Mouse (Mus musculus) lung, embryonic 14.5 days (tissue): ENCODE measurements at regions not wholly inside any gene's neighbourhood (a gene's known extent, or its start where the extent isn't known, plus 50 kb on each side); places are given as distances from the start of the nearest gene placed in this dataset.

Experiments used
- ATAC-seq: fragments of 200-750 bp; cut with Nextera tagmentation; 2 replicates; pipeline ENCODE4 v1.8.0; 2017; ENCODE audit warnings: mild to moderate bottlenecking, moderate TSS enrichment, moderate library complexity; ENCODE audit not compliant: insufficient read depth
- DNase-seq: peaks from one replicate; pipeline ENCODE4 v3.0.0-alpha.2; 2015
- H3K27ac ChIP-seq: fragments of 300-500 bp; sonication (generic); 2 replicates; pipeline ENCODE4 v1.5.1; 2014; ENCODE audit warnings: low read depth, mild to moderate bottlenecking, moderate library complexity
- H3K27me3 ChIP-seq: fragments of 300-500 bp; sonication (generic); 2 replicates; pipeline ENCODE4 v1.6.1; 2014; ENCODE audit warnings: low read length, control low read depth; ENCODE audit not compliant: insufficient read depth
- H3K36me3 ChIP-seq: fragments of 300-500 bp; sonication (generic); 2 replicates; pipeline ENCODE4 v1.6.1; 2014; ENCODE audit warnings: control low read depth; ENCODE audit not compliant: insufficient read depth
- H3K4me1 ChIP-seq: fragments of 300-500 bp; sonication (generic); 2 replicates; pipeline ENCODE4 v1.6.1; 2014; ENCODE audit warnings: antibody characterized with exemption, control low read depth; ENCODE audit not compliant: insufficient read depth
- H3K4me2 ChIP-seq: fragments of 300-500 bp; sonication (generic); 2 replicates; pipeline ENCODE4 v1.6.1; 2014; ENCODE audit warnings: mild to moderate bottlenecking
- H3K4me3 ChIP-seq: fragments of 300-500 bp; sonication (generic); 2 replicates; pipeline ENCODE4 v1.5.1; 2014; ENCODE audit warnings: low read depth, low read length
- H3K9ac ChIP-seq: fragments of 300-500 bp; sonication (generic); 2 replicates; pipeline ENCODE4 v1.6.1; 2014
- H3K9me3 ChIP-seq: fragments of 300-500 bp; sonication (generic); 2 replicates; pipeline ENCODE4 v1.6.1; 2016; ENCODE audit warnings: low read depth, low read length, control low read depth
- CTCF ChIP-seq: IDR thresholded peaks from 2 replicates; pipeline ENCODE4 v1.5.1; 2016; ENCODE audit warnings: antibody characterized with exemption, low read depth
- WGBS: fragments of 180-500 bp; shearing (Covaris S2); extraction: QIAGEN DNeasy Blood & Tissue Kit; methylation state at CpG from one replicate; pipeline ENCODE4 v1.1.7; 2014; 5-methylcytosine and 5-hydroxymethylcytosine counted together

- no peak overlapping the region for H3K4me2 ChIP-seq
- peak; percentile 83 for DNase-seq
- no peak overlapping the region for H3K27ac ChIP-seq
- no peaks in the 10 kb centered on the region for H3K4me1 ChIP-seq
- no peak for TF ChIP-seq CTCF
- ATAC-seq, result peak; percentile 86
- no peaks in the 10 kb centered on the region for H3K36me3 ChIP-seq
- H3K9ac ChIP-seq, result no peak overlapping the region
- no peaks in the 10 kb centered on the region for H3K9me3 ChIP-seq
- WGBS, result 34% methylated on average over 2 of the region's 2 CpGs
- no peak overlapping the region for H3K4me3 ChIP-seq
- no peaks in the 10 kb centered on the region for H3K27me3 ChIP-seq
Observed at GRCm38 (mm10) chr3:150896668-150897067, 541.0 kb upstream of the Adgrl4 start.

- ATAC-seq (peak; percentile 52; the same call in 1 of the 2 replicates), DNase-seq (peak; percentile 89)
- WGBS, result 31% methylated on average over 2 of the region's 2 CpGs
- H3K4me2 ChIP-seq, result no peak overlapping the region
- H3K27ac ChIP-seq, result no peak overlapping the region
- H3K36me3 ChIP-seq, result no peaks in the 10 kb centered on the region
- no peak overlapping the region for H3K9ac ChIP-seq
- H3K4me3 ChIP-seq, result no peak overlapping the region
- no peaks in the 10 kb centered on the region for H3K27me3 ChIP-seq
- H3K9me3 ChIP-seq, result no peaks in the 10 kb centered on the region
- H3K4me1 ChIP-seq, result no peaks in the 10 kb centered on the region
- TF ChIP-seq CTCF, result no peak
Observed at GRCm38 (mm10) chr3:150910091-150910490, 527.6 kb upstream of the Adgrl4 start.

- H3K9me3 ChIP-seq, result no peaks in the 10 kb centered on the region
- no peak for ATAC-seq
- TF ChIP-seq CTCF, result no peak
Observed at GRCm38 (mm10) chr3:150954897-150955296, 482.8 kb upstream of the Adgrl4 start.

GRCm38 (mm10) chr3:150999652-151000051 lies 438.0 kb upstream of the Adgrl4 start:
- no peak for ATAC-seq
- H3K27ac ChIP-seq, result no peak overlapping the region
- H3K4me1 ChIP-seq, result no peaks in the 10 kb centered on the region
- no peaks in the 10 kb centered on the region for H3K9me3 ChIP-seq
- H3K9ac ChIP-seq, result no peak overlapping the region
- DNase-seq, result no peak
- TF ChIP-seq CTCF, result no peak
- H3K4me2 ChIP-seq, result no peak overlapping the region
- 88% methylated on average over 2 of the region's 2 CpGs for WGBS
- no peaks in the 10 kb centered on the region for H3K36me3 ChIP-seq
- no peak overlapping the region for H3K4me3 ChIP-seq
- no peaks in the 10 kb centered on the region for H3K27me3 ChIP-seq

More at GRCm38 (mm10) chr3:150954897-150955296, 482.8 kb upstream of the Adgrl4 start:
- Histone ChIP-seq H3K9ac (no peak overlapping the region), H3K27ac (no peak overlapping the region), H3K36me3 (no peaks in the 10 kb centered on the region), H3K27me3 (no peaks in the 10 kb centered on the region), H3K4me1 (no peaks in the 10 kb centered on the region), H3K4me3 (no peak overlapping the region), H3K4me2 (no peak overlapping the region)
- WGBS, result 64% methylated on average over 1 of the region's 1 CpGs
- no peak for DNase-seq

- no peak overlapping the region for H3K4me3 ChIP-seq
- 20% methylated on average over 5 of the region's 5 CpGs for WGBS
- no peak; the same call in 1 of the 2 replicates for ATAC-seq
- no peaks in the 10 kb centered on the region for H3K9me3 ChIP-seq
- no peak overlapping the region for H3K4me2 ChIP-seq
- no peaks in the 10 kb centered on the region for H3K27me3 ChIP-seq
- no peak overlapping the region for H3K9ac ChIP-seq
- no peak overlapping the region for H3K27ac ChIP-seq
- DNase-seq, result peak; percentile 24
- H3K4me1 ChIP-seq, result no peaks in the 10 kb centered on the region
- no peak for TF ChIP-seq CTCF
- H3K36me3 ChIP-seq, result no peaks in the 10 kb centered on the region
Observed at GRCm38 (mm10) chr3:151000217-151000616, 437.5 kb upstream of the Adgrl4 start.

GRCm38 (mm10) chr3:151001881-151002412 lies 435.7 kb upstream of the Adgrl4 start:
- peak; percentile 71 for TF ChIP-seq CTCF
- 26% methylated on average over 6 of the region's 6 CpGs for WGBS
- Histone ChIP-seq H3K4me1 (no peaks in the 10 kb centered on the region), H3K27me3 (no peaks in the 10 kb centered on the region), H3K4me2 (no peak overlapping the region), H3K9me3 (no peaks in the 10 kb centered on the region), H3K4me3 (no peak overlapping the region), H3K36me3 (no peaks in the 10 kb centered on the region), H3K9ac (no peak overlapping the region), H3K27ac (no peak overlapping the region)
- ATAC-seq, result no peak
- DNase-seq, result peak; percentile 65

- no peak for ATAC-seq
- no peak for DNase-seq
- Histone ChIP-seq H3K27ac (no peak overlapping the region), H3K9ac (no peak overlapping the region), H3K4me3 (no peak overlapping the region), H3K9me3 (no peaks in the 10 kb centered on the region), H3K36me3 (no peaks in the 10 kb centered on the region), H3K4me2 (no peak overlapping the region), H3K4me1 (no peaks in the 10 kb centered on the region), H3K27me3 (no peaks in the 10 kb centered on the region)
- no peak for TF ChIP-seq CTCF
- WGBS, result 83% methylated on average over 3 of the region's 3 CpGs
Observed at GRCm38 (mm10) chr3:151003524-151003923, 434.2 kb upstream of the Adgrl4 start.

GRCm38 (mm10) chr3:151003990-151004389 lies 433.7 kb upstream of the Adgrl4 start:
- Histone ChIP-seq H3K9ac (no peak overlapping the region), H3K27me3 (no peaks in the 10 kb centered on the region), H3K36me3 (no peaks in the 10 kb centered on the region), H3K4me2 (no peak overlapping the region), H3K4me1 (no peaks in the 10 kb centered on the region), H3K9me3 (no peaks in the 10 kb centered on the region), H3K4me3 (no peak overlapping the region), H3K27ac (no peak overlapping the region)
- WGBS, result 75% methylated on average over 6 of the region's 6 CpGs
- DNase-seq (no peak), ATAC-seq (no peak)
- no peak for TF ChIP-seq CTCF
